Mouse (Mus musculus) hindbrain, embryonic 10.5 days (tissue): ENCODE measurements at regions not wholly inside any gene's neighbourhood (a gene's known extent, or its start where the extent isn't known, plus 50 kb on each side); places are given as distances from the start of the nearest gene placed in this dataset.

Experiments
- DNase-seq: peaks from one replicate; pipeline ENCODE4 v3.0.0-alpha.2; 2017; ENCODE audit warnings: low spot score
- H3K27ac ChIP-seq: fragments of 300-500 bp; sonication (generic); 2 replicates; pipeline ENCODE4 v1.5.1; 2016; ENCODE audit warnings: mild to moderate bottlenecking, moderate library complexity
- H3K27me3 ChIP-seq: fragments of 300-500 bp; sonication (generic); 2 replicates; pipeline ENCODE4 v1.6.1; 2016; ENCODE audit warnings: mild to moderate bottlenecking; ENCODE audit not compliant: poor library complexity, insufficient read depth, severe bottlenecking
- H3K36me3 ChIP-seq: fragments of 300-500 bp; sonication (generic); 2 replicates; pipeline ENCODE4 v1.6.1; 2016; ENCODE audit warnings: mild to moderate bottlenecking, moderate library complexity
- H3K4me1 ChIP-seq: fragments of 300-500 bp; sonication (generic); replicated peaks from 2 replicates; pipeline ENCODE4 v1.6.1; 2016; ENCODE audit warnings: mild to moderate bottlenecking
- H3K4me3 ChIP-seq: fragments of 300-500 bp; sonication (generic); 2 replicates; pipeline ENCODE4 v1.5.1; 2016; ENCODE audit warnings: mild to moderate bottlenecking, moderate library complexity
- H3K9me3 ChIP-seq: fragments of 300-500 bp; sonication (generic); 2 replicates; pipeline ENCODE4 v1.6.1; 2016; ENCODE audit warnings: mild to moderate bottlenecking, moderate library complexity
- WGBS: fragments of 180-500 bp; shearing (Covaris S2); methylation state at CpG from one replicate; pipeline ENCODE4 v1.1.7; 2016; 5-methylcytosine and 5-hydroxymethylcytosine counted together

GRCm38 (mm10) chr3:42661956-42662355 is 919.5 kb downstream of the D3Ertd751e start:
- no peaks in the 10 kb centered on the region for H3K4me1 ChIP-seq
- WGBS: 83% methylated on average over 2 of the region's 2 CpGs
- DNase-seq: no peak
- H3K36me3 ChIP-seq: no peaks in the 10 kb centered on the region
- H3K4me3 ChIP-seq: no peak overlapping the region
- no peaks in the 10 kb centered on the region for H3K9me3 ChIP-seq
- H3K27ac ChIP-seq: no peak overlapping the region
- H3K27me3 ChIP-seq: no peaks in the 10 kb centered on the region

DNA sequence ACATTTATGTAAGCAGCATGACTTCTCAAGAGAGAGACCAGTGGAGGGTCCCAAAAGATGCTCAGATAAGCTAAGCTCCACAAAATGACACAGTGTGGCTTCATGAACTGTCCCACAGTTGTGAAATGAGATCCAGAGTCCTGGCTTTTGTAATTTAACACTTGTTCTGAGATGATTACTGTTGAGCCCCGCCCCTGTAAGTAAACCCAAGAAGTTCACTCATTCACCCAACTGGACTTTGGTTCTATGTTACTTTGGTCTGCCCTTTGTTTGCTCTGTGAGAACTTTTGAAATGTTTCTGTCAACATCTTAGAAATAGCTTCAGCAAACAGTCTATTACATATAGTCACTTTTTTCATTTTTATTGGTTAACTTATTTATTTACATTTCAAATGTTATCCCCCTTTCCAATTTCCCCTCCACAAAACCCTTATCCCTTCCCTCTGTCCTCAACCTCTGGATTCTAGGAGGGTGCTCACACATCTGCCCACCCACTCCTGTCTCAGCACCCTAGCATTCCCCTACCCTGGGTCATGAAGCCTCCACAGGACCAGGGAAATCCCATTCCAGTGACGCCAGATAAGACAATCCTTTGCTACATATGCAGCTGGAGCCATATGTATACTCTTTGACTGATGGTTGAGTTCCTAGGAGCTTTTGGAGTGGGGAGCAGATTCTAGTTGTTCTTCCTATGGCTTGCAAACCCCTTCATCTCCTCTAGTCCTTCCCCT is 934.4 kb downstream of the D3Ertd751e start:
- no peaks in the 10 kb centered on the region for H3K9me3 ChIP-seq
- no peaks in the 10 kb centered on the region for H3K36me3 ChIP-seq
- no peak overlapping the region for H3K4me3 ChIP-seq
- no peak overlapping the region for H3K27ac ChIP-seq
- H3K27me3 ChIP-seq: no peaks in the 10 kb centered on the region
- H3K4me1 ChIP-seq: no peaks in the 10 kb centered on the region
- no peak for DNase-seq
- 90% methylated on average over 2 of the region's 2 CpGs for WGBS

DNA sequence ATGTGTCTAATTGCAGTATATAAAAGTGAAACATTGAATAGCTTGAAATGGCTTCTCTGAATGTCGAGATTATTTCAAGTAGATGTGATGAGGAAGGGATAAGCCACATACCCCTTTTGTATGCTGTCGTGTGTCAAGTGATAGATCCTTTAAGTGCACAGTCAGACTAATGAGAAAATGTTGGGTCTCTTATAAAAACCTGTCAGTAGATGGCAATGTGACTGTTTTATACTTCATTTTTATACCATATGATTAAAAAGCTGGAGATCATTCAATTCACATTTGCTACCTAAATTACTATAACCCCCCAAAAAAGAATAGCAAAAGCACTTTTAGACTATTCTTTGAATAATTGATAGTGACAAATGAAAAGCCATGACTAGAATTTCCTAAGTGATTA is 952.3 kb downstream of the D3Ertd751e start:
- Histone ChIP-seq H3K36me3 (no peaks in the 10 kb centered on the region), H3K27me3 (no peaks in the 10 kb centered on the region), H3K9me3 (no peaks in the 10 kb centered on the region), H3K4me1 (no peaks in the 10 kb centered on the region), H3K27ac (no peak overlapping the region), H3K4me3 (no peak overlapping the region)
- WGBS: 85% methylated on average over 2 of the region's 2 CpGs
- DNase-seq: no peak

GRCm38 (mm10) chr3:42738910-42739309 is 996.5 kb downstream of the D3Ertd751e start:
- DNase-seq: no peak
- no peaks in the 10 kb centered on the region for H3K9me3 ChIP-seq
- no peaks in the 10 kb centered on the region for H3K4me1 ChIP-seq
- WGBS: 37% methylated on average over 1 of the region's 1 CpGs
- no peaks in the 10 kb centered on the region for H3K36me3 ChIP-seq
- no peaks in the 10 kb centered on the region for H3K27me3 ChIP-seq
- no peak overlapping the region for H3K4me3 ChIP-seq
- H3K27ac ChIP-seq: no peak overlapping the region

DNA sequence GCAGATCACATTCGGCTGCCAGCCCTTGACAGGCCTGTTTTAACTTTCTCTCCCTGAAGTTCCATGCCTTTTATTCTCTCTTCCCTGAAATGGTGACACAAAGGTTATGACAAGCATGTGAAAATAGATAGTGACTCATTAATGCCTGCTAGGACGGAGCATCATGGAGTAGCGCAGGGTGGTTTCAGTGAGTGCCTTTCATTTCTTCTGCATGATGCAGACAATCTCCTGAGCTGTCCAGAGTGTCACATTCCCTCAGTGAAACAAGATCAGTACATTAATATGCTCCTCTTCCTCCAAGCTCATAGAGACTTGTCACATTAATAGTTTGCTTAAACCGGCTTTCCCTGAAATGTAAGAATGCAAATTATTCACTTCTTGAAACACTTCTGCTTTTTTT is 1010.7 kb downstream of the D3Ertd751e start:
- no peaks in the 10 kb centered on the region for H3K9me3 ChIP-seq
- H3K27ac ChIP-seq: no peak overlapping the region
- no peak overlapping the region for H3K4me3 ChIP-seq
- WGBS: 89% methylated on average over 4 of the region's 4 CpGs
- no peaks in the 10 kb centered on the region for H3K4me1 ChIP-seq
- no peaks in the 10 kb centered on the region for H3K27me3 ChIP-seq
- DNase-seq: no peak
- no peaks in the 10 kb centered on the region for H3K36me3 ChIP-seq

GRCm38 (mm10) chr3:42757335-42757734 is 1014.9 kb downstream of the D3Ertd751e start:
- no peaks in the 10 kb centered on the region for H3K4me1 ChIP-seq
- H3K9me3 ChIP-seq: no peaks in the 10 kb centered on the region
- no peaks in the 10 kb centered on the region for H3K27me3 ChIP-seq
- no peak overlapping the region for H3K27ac ChIP-seq
- H3K4me3 ChIP-seq: no peak overlapping the region
- H3K36me3 ChIP-seq: no peaks in the 10 kb centered on the region
- DNase-seq: no peak

DNA sequence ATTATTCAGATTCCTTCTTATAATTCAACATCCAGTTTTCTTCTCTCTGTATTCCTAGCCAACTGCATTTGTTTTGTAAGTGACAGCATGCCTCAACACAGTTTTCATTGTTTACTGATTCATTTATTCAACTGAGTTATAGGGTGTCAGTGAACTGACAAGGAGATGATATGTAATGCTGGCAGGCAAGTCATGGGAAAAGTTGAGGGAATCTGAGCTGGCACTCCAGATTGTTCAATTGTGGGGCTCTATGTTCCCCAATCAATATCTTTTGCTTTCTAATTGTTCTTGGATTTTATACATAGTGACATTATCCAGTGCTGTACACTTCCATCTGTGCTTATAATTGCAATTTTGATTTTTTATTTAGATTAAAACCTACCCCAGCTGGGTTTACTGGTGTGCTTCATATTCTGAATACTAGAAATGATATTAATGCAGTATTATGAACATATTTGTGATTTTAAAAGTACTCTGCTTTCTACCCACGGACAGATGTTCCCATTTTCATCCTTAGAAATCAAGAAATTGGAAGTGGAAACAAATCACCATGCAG is 1015.5 kb downstream of the D3Ertd751e start:
- Histone ChIP-seq H3K27ac (no peak overlapping the region), H3K9me3 (no peaks in the 10 kb centered on the region), H3K27me3 (no peaks in the 10 kb centered on the region), H3K36me3 (no peaks in the 10 kb centered on the region), H3K4me3 (no peak overlapping the region), H3K4me1 (no peaks in the 10 kb centered on the region)
- no peak for DNase-seq
- WGBS: 58% methylated on average over 1 of the region's 1 CpGs

DNA sequence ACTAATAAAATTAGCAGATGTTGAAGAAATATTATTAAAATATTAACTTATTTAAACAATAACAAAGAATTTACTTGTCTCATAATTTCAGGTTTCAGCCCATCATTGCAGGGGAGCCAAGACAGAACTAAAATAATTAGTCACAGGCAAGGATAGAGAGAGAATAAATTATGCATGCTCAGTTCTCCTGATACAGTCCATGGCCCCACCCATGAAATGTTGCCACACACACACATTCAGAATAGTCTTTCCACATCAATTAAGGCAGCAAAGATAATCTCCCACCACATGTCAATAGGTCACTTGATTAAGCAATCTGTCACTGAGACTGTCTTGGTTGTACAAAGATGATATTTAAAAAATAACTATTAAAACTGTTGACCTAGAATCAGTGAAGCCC is 1019.8 kb downstream of the D3Ertd751e start:
- no peak for DNase-seq
- Histone ChIP-seq H3K4me3 (no peak overlapping the region), H3K27me3 (no peaks in the 10 kb centered on the region), H3K36me3 (no peaks in the 10 kb centered on the region), H3K27ac (no peak overlapping the region), H3K9me3 (no peaks in the 10 kb centered on the region), H3K4me1 (no peaks in the 10 kb centered on the region)

- no peaks in the 10 kb centered on the region for H3K9me3 ChIP-seq
- WGBS: 92% methylated on average over 3 of the region's 3 CpGs
- no peaks in the 10 kb centered on the region for H3K36me3 ChIP-seq
- DNase-seq: no peak
- no peak overlapping the region for H3K4me3 ChIP-seq
- H3K27ac ChIP-seq: no peak overlapping the region
- H3K27me3 ChIP-seq: no peaks in the 10 kb centered on the region
- H3K4me1 ChIP-seq: no peaks in the 10 kb centered on the region
These were observed 1041.1 kb downstream of the D3Ertd751e start for GRCm38 (mm10) chr3:42783478-42783877.

- DNase-seq: no peak
- Histone ChIP-seq H3K27ac (no peak overlapping the region), H3K9me3 (no peaks in the 10 kb centered on the region), H3K36me3 (no peaks in the 10 kb centered on the region), H3K4me3 (no peak overlapping the region), H3K27me3 (no peaks in the 10 kb centered on the region), H3K4me1 (no peaks in the 10 kb centered on the region)
- WGBS: 92% methylated on average over 2 of the region's 2 CpGs
These were observed 1041.8 kb downstream of the D3Ertd751e start for GRCm38 (mm10) chr3:42784203-42784602.

DNA sequence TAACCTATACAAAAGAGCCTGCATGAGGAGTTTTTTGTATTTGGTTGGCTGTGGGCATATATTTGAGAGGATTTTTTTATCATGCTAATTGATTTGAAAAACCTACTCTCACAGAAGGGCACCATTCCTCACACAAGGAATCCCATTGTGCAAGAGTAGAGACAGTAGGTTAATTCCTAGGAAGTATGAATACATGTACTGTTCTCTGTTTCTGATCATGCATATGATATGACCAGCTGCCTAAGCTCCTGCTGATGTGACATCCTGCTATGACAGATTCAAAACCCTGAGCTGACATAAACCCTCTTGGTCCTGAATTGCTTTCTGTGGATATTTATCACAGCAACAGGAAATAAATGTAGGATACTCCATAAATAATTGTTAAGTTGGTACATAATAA is 1048.0 kb downstream of the D3Ertd751e start:
- Histone ChIP-seq H3K27ac (no peak overlapping the region), H3K36me3 (no peaks in the 10 kb centered on the region), H3K4me1 (no peaks in the 10 kb centered on the region), H3K4me3 (no peak overlapping the region), H3K27me3 (no peaks in the 10 kb centered on the region), H3K9me3 (no peaks in the 10 kb centered on the region)
- DNase-seq: no peak

- H3K36me3 ChIP-seq: no peaks in the 10 kb centered on the region
- no peaks in the 10 kb centered on the region for H3K9me3 ChIP-seq
- no peak for DNase-seq
- H3K4me1 ChIP-seq: no peaks in the 10 kb centered on the region
- no peak overlapping the region for H3K27ac ChIP-seq
- H3K27me3 ChIP-seq: no peaks in the 10 kb centered on the region
- no peak overlapping the region for H3K4me3 ChIP-seq
These were observed 1049.5 kb downstream of the D3Ertd751e start for GRCm38 (mm10) chr3:42791878-42792277.

DNA sequence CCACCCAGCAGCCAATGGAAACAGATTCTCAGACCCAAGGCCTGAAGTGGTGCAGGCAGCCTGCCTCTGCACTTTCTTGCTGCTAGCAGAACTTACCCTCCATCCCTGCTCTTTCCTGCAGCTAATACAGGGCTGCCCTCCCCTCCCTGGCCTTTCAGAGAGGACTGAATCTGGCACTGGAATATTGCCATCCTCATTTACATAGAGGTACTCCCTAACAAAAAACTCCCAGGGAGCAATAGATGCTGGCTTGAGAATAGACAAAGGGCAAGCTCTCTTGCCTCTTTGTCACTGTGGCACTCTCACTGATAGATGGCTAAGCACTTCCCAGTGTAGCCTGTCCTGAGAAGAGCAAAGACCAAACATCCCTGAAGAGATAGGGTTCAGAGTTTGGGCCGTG is 1088.0 kb downstream of the D3Ertd751e start:
- Histone ChIP-seq H3K27ac (no peak overlapping the region), H3K9me3 (no peaks in the 10 kb centered on the region), H3K36me3 (no peaks in the 10 kb centered on the region), H3K4me1 (no peaks in the 10 kb centered on the region), H3K27me3 (no peaks in the 10 kb centered on the region), H3K4me3 (no peak overlapping the region)
- 55% methylated on average over 1 of the region's 1 CpGs for WGBS
- DNase-seq: no peak

DNA sequence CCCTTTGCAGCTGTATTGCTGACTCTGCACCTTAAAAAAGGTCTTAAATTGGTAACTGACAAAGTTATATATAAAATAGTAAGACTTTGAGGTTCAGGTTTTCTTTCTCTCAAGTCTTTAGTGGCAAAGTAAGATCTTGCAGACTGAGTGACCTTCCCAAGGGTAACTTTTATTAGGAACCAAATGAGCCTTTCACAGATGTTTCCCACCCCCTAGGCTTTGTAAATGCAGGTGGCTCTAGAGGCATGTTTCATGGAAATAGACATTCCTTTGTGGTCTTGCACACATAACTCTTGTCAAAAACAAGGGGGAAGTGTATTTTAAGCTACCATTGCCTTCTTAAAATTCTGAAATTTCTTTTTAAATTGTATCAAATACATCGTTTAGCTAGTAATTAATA is 1125.0 kb downstream of the D3Ertd751e start:
- H3K4me1 ChIP-seq: no peaks in the 10 kb centered on the region
- H3K9me3 ChIP-seq: no peaks in the 10 kb centered on the region
- H3K27ac ChIP-seq: no peak overlapping the region
- no peak overlapping the region for H3K4me3 ChIP-seq
- 84% methylated on average over 1 of the region's 1 CpGs for WGBS
- no peaks in the 10 kb centered on the region for H3K27me3 ChIP-seq
- H3K36me3 ChIP-seq: no peaks in the 10 kb centered on the region
- no peak for DNase-seq
